19 mouse cellular contexts compared by ENCODE assay signal in the genomic region with DNA sequence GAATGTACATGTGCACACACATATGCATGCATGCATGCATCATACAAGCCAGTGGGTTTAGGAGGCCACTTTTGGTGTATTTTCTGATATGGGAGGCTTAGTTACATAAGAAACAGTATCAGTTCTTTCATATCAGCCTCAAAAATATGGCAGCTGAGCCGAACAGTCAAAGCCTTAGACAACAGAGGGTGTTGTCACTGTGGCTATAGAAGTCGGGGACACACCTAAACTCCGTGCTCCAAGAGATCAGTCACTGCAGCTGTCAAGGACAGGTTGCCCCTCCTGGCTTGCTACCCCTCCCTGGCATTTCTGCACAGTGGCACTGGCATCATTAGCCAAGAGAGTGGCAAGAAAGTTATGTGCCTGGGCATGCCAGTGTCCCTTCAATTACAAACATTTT.
"Had no signal": no experiment of that assay in that cellular context is flagged by ENCODE, and none has a peak within 500 bp of the region (broad histone marks: within the 10 kb centered on the region; RNA-seq: fewer than 3 reads in every experiment).

No protein-coding gene starts in this region.

- H3K36me3 ChIP-seq: kidney, embryonic 15.5 days had no signal

- H3K27ac ChIP-seq: hindbrain, postnatal 0 days; kidney, embryonic 15.5 days; left cerebral cortex, adult 2 months; macrophage had no signal

- H3K9me3 ChIP-seq: kidney, embryonic 15.5 days; megakaryocyte, embryonic 14.5 days had no signal

- DNase-seq: kidney, adult 11 months; kidney, adult 8-10 months; kidney, postnatal 10 days; kidney, postnatal 36 days; layer of hippocampus, postnatal 36 days; lung, adult 2 months; lung, postnatal 14 days; midbrain, embryonic 14.5 days; right cerebral cortex, postnatal 14 days; right cerebral cortex, postnatal 4 days; thymus, adult 2 months; thymus, postnatal 14 days; thymus, postnatal 4 days had no signal

- H3K9ac ChIP-seq: kidney, embryonic 15.5 days had no signal

- ATAC-seq: hindbrain, postnatal 0 days had no signal

- H3K4me2 ChIP-seq: kidney, embryonic 15.5 days; midbrain, embryonic 11.5 days had no signal

- H3K4me1 ChIP-seq: kidney, embryonic 15.5 days; megakaryocyte, embryonic 14.5 days had no signal

- H3K4me3 ChIP-seq: kidney, embryonic 15.5 days; left cerebral cortex, adult 2 months; megakaryocyte, embryonic 14.5 days had no signal

- H3K27me3 ChIP-seq: kidney, embryonic 15.5 days; megakaryocyte, embryonic 14.5 days had no signal
